Mouse (Mus musculus): ENCODE results near the gene AC140267.1.

- TF ChIP-seq POLR2A (IDR thresholded peaks at IDR 0.05; ENCODE audit: control insufficient read depth, low read depth, low read length): no peak
- no peak for TF ChIP-seq CTCF (IDR thresholded peaks at IDR 0.05; ENCODE audit: control insufficient read depth, insufficient read depth, insufficient replicate concordance, low read depth, low read length)
These were observed 43.4 kb downstream of the AC140267.1 start for GRCm38 (mm10) chr15:80279053-80279452.

Measured in testis, adult 2 months (tissue).